Mouse (Mus musculus) kidney, adult 2 months (tissue): Measurements from ENCODE around the gene Cep97. TPM values are rescaled to one million over a fixed set of nuclear protein-coding genes. Genes with fewer than 3 reads are reported as not detected.

Experiments used
- DNase-seq: peaks from one replicate; pipeline ENCODE4 v3.0.0; 2021
- H3K27ac ChIP-seq: fragments of 200-500 bp; 2 replicates; pipeline ENCODE4 v1.5.1; 2012; ENCODE audit warnings: low read depth, low read length, control low read depth, inconsistent platforms; ENCODE audit not compliant: insufficient read depth
- H3K27me3 ChIP-seq: fragments of 200-500 bp; replicated peaks from 2 replicates; pipeline ENCODE4 v1.6.1; 2012; ENCODE audit warnings: mild to moderate bottlenecking, moderate library complexity, low read length, inconsistent platforms; ENCODE audit not compliant: control insufficient read depth, insufficient read depth
- H3K36me3 ChIP-seq: fragments of 200-500 bp; 2 replicates; pipeline ENCODE4 v1.6.1; 2012; ENCODE audit warnings: mild to moderate bottlenecking, moderate library complexity, low read length, inconsistent platforms; ENCODE audit not compliant: control insufficient read depth, insufficient read depth
- H3K4me1 ChIP-seq: fragments of 200-500 bp; 2 replicates; pipeline ENCODE4 v1.6.1; 2011; ENCODE audit warnings: low read length; ENCODE audit not compliant: control insufficient read depth, insufficient read depth
- H3K4me3 ChIP-seq: fragments of 200-500 bp; 2 replicates; pipeline ENCODE4 v1.5.1; 2011; ENCODE audit warnings: mild to moderate bottlenecking, low read depth, low read length, control low read depth; ENCODE audit not compliant: insufficient read depth
- CTCF ChIP-seq: fragments of 200-500 bp; conservative IDR thresholded peaks from 2 replicates; pipeline ENCODE4 v1.5.1; 2011; ENCODE audit warnings: low read depth, mild to moderate bottlenecking, control low read depth, low read length, moderate library complexity, mixed read lengths; ENCODE audit not compliant: insufficient read depth, insufficient read length
- POLR2A ChIP-seq: fragments of 200-500 bp; IDR thresholded peaks from one replicate; pipeline ENCODE4 v1.6.1; 2011; ENCODE audit warnings: low read depth, low read length, control low read depth
- WGBS: fragments of 180-500 bp; shearing (Covaris S2); methylation state at CpG from one replicate; pipeline ENCODE4 v1.1.7; 2018; 5-methylcytosine and 5-hydroxymethylcytosine counted together
- polyA plus RNA-seq: library from polyadenylated mRNA; depleted of rRNA; stranded (reverse); fragments of >200 nt; gene quantifications from 2 replicates; pipeline ENCODE4 v1.2.3, GENCODE M21; 2012

Gene Cep97
- polyA plus RNA-seq, 1 experiment, result 2.5 TPM

- Histone ChIP-seq H3K4me1 (peaks cover 11% of the 10 kb centered on the region; the same call in 1 of the 2 replicates), H3K4me3 (peak within 1 kb of the TSS; percentile 59), H3K27ac (peak within 1 kb of the TSS; percentile 17), H3K36me3 (no peaks in the 10 kb centered on the region), H3K27me3 (no peaks in the 10 kb centered on the region)
- DNase-seq, result peak; percentile 94
- under 1% methylated on average over 74 of the region's 74 CpGs for WGBS
- TF ChIP-seq CTCF (no peak), POLR2A (no peak)
Measured at GRCm38 (mm10) chr16:55894893-55895650, 39.6 kb downstream of the Cep97 start, which contains the start of gene Nxpe3. Gene Nxpe3 (minus strand): TSS chr16:55895285.

GRCm38 (mm10) chr16:55894536-55894892, 40.1 kb downstream of the Cep97 start:
- peak; percentile 33 for DNase-seq
- Histone ChIP-seq H3K4me3 (peak overlapping the region; percentile 59), H3K27me3 (no peaks in the 10 kb centered on the region), H3K4me1 (peaks cover 11% of the 10 kb centered on the region; the same call in 1 of the 2 replicates), H3K36me3 (no peaks in the 10 kb centered on the region), H3K27ac (no peak overlapping the region)
- 5% methylated on average over 4 of the region's 4 CpGs for WGBS
- TF ChIP-seq CTCF (no peak), POLR2A (no peak)

- 72% methylated on average over 8 of the region's 8 CpGs for WGBS
- no peak for TF ChIP-seq POLR2A
- no peak for TF ChIP-seq CTCF
- no peak overlapping the region for H3K27ac ChIP-seq
- peaks cover 2% of the 10 kb centered on the region for H3K36me3 ChIP-seq
- H3K4me3 ChIP-seq, result no peak overlapping the region
- H3K27me3 ChIP-seq, result no peaks in the 10 kb centered on the region
- peak; percentile 44 for DNase-seq
- H3K4me1 ChIP-seq, result peaks cover 12% of the 10 kb centered on the region; the same call in 1 of the 2 replicates
Measured at GRCm38 (mm10) chr16:55893410-55894107, 41.1 kb downstream of the Cep97 start.

GRCm38 (mm10) chr16:55892484-55892883, 42.2 kb downstream of the Cep97 start:
- Histone ChIP-seq H3K4me1 (peaks cover 15% of the 10 kb centered on the region; the same call in 1 of the 2 replicates), H3K4me3 (no peak overlapping the region), H3K36me3 (peaks cover 3% of the 10 kb centered on the region), H3K27me3 (no peaks in the 10 kb centered on the region), H3K27ac (no peak overlapping the region; the same call in 1 of the 2 replicates)
- WGBS, result 46% methylated on average over 6 of the region's 7 CpGs
- peak; percentile 60 for DNase-seq
- no peak for TF ChIP-seq POLR2A
- TF ChIP-seq CTCF, result no peak

- Histone ChIP-seq H3K4me1 (peaks cover 15% of the 10 kb centered on the region; the same call in 1 of the 2 replicates), H3K27me3 (no peaks in the 10 kb centered on the region), H3K4me3 (no peak overlapping the region), H3K27ac (no peak overlapping the region), H3K36me3 (peaks cover 3% of the 10 kb centered on the region)
- WGBS, result 98% methylated on average over 7 of the region's 7 CpGs
- TF ChIP-seq POLR2A (no peak), CTCF (no peak)
- DNase-seq, result no peak
Measured at GRCm38 (mm10) chr16:55891346-55891745, 43.3 kb downstream of the Cep97 start.

GRCm38 (mm10) chr16:55890346-55891136, 44.1 kb downstream of the Cep97 start:
- H3K36me3 ChIP-seq, result peaks cover 3% of the 10 kb centered on the region
- H3K27me3 ChIP-seq, result no peaks in the 10 kb centered on the region
- H3K27ac ChIP-seq, result no peak overlapping the region
- no peak overlapping the region for H3K4me3 ChIP-seq
- TF ChIP-seq POLR2A (no peak), CTCF (no peak)
- DNase-seq, result no peak
- WGBS, result 81% methylated on average over 19 of the region's 19 CpGs
- H3K4me1 ChIP-seq, result peaks cover 15% of the 10 kb centered on the region; the same call in 1 of the 2 replicates
